Mouse (Mus musculus) naive thymus-derived CD4-positive, alpha-beta T cell, adult 2 months (primary cell): ENCODE measurements around the gene Zfp628.
A peak's percentile ranks its signal among the peaks of the same experiment; 100 is the strongest.

Experiments
- DNase-seq: peaks from one replicate; pipeline ENCODE4 v3.0.0-alpha.2; 2011; ENCODE audit warnings: low read depth

Zfp628 gene

GRCm38 (mm10) chr7:4940068-4940479 is 25.1 kb downstream of the Zfp628 start:
- DNase-seq, result peak; percentile 93

GRCm38 (mm10) chr7:4942673-4943072 is 27.7 kb downstream of the Zfp628 start:
- no peak for DNase-seq

- DNase-seq, result peak; percentile 97
Measured at GRCm38 (mm10) chr7:4943223-4943815, 28.3 kb downstream of the Zfp628 start.

GRCm38 (mm10) chr7:4947855-4948254 is 32.8 kb downstream of the Zfp628 start:
- DNase-seq, result no peak

GRCm38 (mm10) chr7:4948386-4948785 is 33.4 kb downstream of the Zfp628 start:
- DNase-seq, result peak; percentile 85

- DNase-seq, result no peak
Measured at GRCm38 (mm10) chr7:4950561-4951342, 35.7 kb downstream of the Zfp628 start.

- no peak for DNase-seq
Measured at GRCm38 (mm10) chr7:4953815-4954445, 38.9 kb downstream of the Zfp628 start.

- DNase-seq, result no peak
Measured at GRCm38 (mm10) chr7:4957361-4957760, 42.3 kb downstream of the Zfp628 start.

GRCm38 (mm10) chr7:4963527-4963926 is 48.5 kb downstream of the Zfp628 start:
- no peak for DNase-seq

GRCm38 (mm10) chr7:4964272-4964671 is 49.3 kb downstream of the Zfp628 start, which contains the start of gene Sbk2:
Gene Sbk2 (minus strand): TSS chr7:4964406.
- DNase-seq, result peak; percentile 91

GRCm38 (mm10) chr7:4964988-4965387 is 50.0 kb downstream of the Zfp628 start:
- no peak for DNase-seq

GRCm38 (mm10) chr7:4971068-4971467 is 56.1 kb downstream of the Zfp628 start, which contains the start of gene Sbk3:
Gene Sbk3 (minus strand): TSS chr7:4971168.
- DNase-seq, result no peak
